Mouse (Mus musculus): ENCODE measurements at regions not wholly inside any gene's neighbourhood (a gene's known extent, or its start where the extent isn't known, plus 50 kb on each side); places are given as distances from the start of the nearest gene placed in this dataset.
A peak's percentile ranks its signal among the peaks of the same experiment; 100 is the strongest.

DNA sequence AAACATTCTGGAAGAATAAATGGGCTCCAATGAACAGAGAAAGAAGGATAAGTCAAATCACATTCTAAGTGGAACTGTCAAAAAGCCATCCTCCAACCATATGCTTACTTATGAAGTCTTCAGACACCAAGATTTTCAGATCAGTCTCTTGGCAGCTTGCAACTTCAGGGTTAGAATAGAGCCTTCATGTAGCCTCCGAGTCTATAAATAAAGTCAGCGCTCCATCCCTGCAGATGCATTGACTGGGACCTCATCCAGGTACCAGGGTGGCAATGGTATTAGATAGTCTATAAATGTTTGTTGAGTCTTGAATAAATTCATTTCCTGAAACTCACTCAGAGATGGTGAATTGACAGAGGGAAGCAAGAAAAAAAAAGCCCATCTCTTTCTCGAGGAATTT is 107.2 kb upstream of the Eepd1 start:
- no peak for ATAC-seq (replicated peaks; ENCODE audit: low read depth, poor library complexity, severe bottlenecking)

DNA sequence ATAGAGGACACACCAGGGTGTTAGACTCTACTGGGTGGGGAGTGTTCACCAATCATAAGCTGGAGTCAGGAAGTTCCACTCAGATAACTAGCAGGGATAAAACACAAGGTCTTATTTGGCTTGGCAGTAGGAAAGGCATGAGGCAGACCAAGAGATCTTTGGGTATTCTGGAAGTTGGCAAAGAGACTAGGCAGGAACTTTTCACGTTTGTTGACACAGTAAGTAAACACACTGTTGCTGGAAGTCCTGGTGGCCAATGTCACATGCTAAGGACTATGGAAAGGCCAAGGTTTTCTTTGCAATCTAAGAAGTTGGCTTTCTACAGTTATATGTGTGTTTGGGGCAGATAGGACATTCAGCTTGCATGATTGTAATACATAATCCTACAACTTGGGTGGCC is 105.1 kb upstream of the Eepd1 start:
- ATAC-seq (replicated peaks; ENCODE audit: low read depth, poor library complexity, severe bottlenecking): no peak

DNA sequence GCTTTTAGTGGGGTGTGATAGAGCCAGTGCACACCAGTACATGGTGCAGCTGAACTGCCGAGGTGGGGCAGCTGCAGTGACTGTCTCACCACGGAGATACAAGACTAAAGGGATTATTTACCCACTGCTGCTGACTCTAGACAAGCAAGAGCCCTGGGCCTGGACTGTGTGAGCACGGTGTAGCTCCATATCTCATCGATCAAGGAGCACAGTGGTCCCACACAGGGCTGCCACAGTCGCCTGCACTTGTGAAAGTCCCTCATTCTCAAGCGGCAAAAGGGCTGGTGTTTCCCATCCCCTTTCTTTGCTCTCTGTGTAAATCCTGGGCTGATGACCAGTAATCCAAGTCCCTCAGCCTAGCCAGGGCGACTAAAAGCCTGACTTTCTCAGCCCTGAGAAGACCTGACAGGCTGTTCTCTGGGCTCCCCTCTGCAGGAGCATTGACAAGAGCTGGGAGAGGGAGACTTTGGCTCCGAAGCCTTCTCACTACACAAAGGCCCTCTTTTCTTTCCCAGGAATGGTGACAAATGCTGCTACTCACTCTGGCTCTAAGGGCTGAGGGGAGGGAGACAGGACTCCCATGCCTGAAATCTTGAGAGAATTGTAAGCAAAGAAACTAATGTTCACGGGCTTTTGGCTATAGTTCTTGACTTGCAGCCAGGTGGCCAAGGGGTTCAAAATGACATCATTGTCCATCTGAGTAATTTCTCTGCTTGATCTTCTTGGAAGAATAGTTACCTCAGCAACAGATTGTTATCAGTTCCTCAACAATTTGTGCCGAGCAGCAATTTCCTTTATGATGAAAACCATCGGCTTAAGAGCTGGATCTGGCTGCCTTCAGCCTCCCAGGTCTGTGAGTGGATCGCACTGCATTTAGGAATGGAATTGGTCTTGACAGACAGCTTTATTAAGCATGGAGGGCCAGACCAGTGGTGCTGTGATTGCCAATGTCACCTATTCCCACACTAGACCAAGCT is 103.3 kb upstream of the Eepd1 start:
- ATAC-seq (replicated peaks; ENCODE audit: low read depth, poor library complexity, severe bottlenecking): no peak

DNA sequence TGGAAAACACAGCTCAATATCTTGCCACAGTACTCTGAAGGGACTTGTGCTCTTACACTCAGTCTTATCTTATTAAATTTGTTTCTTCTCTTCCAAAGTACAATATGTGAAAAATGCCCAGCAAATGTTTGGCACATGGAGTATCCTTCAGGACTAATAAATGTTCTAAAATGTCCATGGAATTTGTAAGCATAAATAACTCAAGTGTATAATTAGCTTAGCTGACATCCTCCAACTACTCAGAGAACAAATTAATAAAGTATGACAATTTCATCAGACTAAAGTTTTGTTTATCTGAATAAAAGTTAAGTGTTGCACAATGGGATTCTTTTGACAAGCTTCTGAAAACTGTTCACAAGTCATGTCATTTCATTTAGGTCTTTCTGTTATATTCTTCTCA is 96.0 kb upstream of the Eepd1 start:
- no peak for ATAC-seq (replicated peaks; ENCODE audit: low read depth, poor library complexity, severe bottlenecking)

DNA sequence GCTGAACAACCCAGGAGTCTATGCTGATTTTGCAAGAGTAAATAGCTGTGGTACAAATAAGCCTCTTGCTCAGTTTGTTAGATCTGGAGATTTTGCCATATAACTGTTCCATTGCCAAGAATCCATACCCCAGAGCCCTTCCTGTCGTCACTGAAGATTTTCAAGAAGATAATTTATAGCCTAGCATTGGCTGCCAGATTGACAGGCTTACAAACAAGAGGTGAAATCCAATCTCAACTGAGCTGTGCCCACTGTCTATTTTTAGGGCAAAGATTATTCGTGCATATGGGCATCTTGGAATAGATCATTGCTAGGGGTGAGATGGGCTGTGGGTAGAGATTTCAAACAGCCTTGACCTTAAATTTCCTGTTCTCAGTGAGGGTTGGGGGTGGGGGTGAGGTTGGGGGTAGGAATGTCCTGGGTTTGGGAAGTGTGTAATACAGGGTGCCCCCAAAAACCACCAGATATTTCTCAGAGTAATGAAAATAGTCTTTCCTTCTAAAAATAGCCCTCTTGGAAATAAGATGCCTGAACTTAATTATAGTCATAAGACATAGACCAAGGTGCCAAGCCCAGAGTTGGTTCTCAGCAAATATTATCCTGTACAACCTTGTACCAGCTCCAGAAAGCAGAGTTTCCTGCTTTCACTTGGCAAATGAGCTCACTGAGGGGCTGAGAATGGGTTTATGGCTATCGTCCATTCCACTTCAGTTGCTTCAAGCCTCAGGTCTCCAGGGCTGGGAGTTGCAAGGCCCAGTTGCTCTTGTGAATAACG is 93.3 kb upstream of the Eepd1 start:
- ATAC-seq (replicated peaks; ENCODE audit: low read depth, poor library complexity, severe bottlenecking): no peak

DNA sequence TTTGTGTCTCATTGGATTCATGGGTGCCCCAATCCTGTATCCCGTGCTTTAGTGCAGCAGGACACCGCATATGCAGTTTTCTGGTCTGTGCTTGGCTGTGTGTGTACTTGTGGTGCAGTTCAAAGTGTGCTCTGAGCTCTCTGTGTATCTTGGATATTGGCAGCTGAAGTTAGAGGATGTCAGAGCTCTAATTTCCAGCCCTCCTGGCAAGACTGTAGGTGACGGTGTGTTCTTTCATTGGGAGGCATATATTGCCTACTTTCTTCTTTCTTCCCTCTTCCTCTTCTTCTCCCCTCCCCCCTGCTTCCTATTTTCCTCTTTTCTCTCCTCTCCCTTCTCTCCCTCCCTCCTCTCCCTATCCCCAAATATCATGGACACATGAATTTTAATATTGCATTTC is 92.0 kb upstream of the Eepd1 start:
- ATAC-seq (replicated peaks; ENCODE audit: low read depth, poor library complexity, severe bottlenecking): no peak

DNA sequence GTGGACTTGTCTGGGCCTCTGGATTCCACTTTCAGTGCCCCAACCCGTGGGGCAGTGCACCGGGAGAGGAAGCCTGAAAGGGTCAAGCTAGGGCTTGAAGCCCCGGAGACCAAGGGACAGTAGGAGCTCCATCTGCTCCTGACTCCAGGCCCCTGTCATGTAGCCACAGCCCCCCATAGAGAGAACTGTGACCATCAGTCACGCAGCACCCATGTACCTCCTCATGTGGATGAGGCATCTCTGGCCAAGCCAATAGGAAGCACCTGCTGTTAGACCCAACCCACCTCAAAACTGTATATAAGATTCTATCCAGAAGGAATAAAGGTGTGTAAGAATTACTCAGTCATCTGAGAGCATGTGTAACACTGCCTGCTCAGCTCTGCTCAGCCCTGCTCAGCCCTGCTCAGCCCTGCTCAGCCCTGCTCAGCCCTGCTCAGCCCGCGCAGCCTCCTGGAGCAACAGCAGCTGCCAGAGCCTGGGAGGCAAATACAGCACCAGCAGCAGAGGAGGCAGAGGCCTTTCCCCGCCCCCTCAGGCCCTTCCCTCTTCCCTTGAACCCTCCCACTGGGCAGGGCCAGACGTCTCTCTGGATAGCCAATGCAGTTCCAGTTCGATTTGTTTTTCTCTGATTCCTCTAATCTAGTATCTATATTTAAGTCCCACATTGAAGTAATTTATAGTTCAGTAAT is 80.6 kb upstream of the Eepd1 start:
- ATAC-seq (replicated peaks; ENCODE audit: low read depth, poor library complexity, severe bottlenecking): peak; percentile 98

DNA sequence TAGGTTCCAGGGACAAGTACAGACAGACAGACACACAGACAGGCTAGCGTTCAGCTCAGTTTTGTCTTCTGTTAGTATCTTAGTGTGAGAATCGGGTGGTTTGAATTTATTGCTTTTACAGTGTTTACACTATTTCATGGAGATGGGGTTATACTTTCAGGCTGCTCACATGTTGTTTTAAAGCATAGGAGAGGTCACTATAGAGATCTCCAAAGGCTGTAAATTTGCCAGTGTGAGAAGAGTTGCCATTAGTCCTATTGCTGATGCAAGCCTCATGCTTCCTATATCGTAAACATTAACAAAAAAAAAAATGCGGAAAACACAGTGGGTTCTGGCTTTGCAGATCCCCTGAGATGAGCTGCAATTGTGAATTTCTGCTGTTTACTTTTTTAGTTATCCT is 75.5 kb upstream of the Eepd1 start:
- ATAC-seq (replicated peaks; ENCODE audit: low read depth, poor library complexity, severe bottlenecking): no peak

DNA sequence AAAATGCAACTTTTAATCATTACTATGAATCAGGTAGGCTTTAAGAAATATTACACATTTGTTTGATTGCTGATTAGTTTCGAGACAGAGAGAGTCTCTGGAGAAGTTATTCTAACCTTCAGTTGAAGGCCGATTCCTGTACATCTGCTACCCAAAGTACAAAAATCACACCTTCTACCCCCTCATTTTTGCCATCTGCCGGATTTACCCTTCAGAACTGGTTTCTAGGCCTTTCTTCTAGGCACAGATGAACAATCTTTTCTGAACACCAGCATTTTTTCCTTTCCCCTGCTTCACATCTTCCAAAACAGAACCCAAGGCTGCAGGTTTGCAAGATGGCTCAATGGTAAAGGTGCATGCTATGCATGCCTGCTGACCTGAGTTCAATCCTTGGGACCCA is 72.8 kb upstream of the Eepd1 start:
- ATAC-seq (replicated peaks; ENCODE audit: low read depth, poor library complexity, severe bottlenecking): no peak

DNA sequence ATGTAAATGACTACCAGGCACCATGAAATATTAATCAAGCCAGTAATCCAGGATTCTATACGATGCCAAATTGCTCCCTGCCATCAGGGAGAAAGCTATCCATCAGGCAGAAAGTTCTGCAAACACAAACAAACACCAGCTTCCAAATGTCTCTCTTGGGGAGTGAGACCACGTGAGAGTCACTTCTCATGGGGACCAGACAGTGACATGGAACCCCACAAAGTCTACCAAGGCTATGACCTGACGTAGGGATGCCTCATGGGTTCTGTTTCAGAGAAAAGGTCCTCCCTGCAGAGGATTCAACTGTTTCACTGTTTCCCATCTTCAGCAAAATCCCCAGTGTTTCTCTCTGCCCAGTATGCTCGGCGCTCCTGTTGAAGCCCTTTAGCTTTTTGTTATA is 71.6 kb upstream of the Eepd1 start:
- no peak for ATAC-seq (replicated peaks; ENCODE audit: low read depth, poor library complexity, severe bottlenecking)

DNA sequence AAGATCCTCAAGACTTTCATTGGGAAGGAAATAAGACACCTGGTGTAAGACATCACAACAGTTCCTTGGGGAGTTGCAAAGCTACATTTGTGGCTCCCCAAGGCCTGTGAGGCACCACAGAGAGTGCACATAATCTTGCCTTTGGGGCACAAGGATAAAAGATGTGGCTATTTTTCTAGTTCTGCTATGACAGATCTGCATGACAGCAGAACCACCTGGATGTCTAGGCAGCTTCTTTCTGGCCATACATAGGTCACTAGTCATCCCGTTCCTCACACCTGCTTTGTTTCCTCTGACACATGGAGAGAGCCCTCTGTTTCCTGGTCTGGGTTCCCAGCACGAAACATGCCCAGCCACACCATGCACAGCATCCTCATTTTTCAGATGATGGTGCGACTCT is 67.5 kb upstream of the Eepd1 start:
- ATAC-seq (replicated peaks; ENCODE audit: low read depth, poor library complexity, severe bottlenecking): no peak

DNA sequence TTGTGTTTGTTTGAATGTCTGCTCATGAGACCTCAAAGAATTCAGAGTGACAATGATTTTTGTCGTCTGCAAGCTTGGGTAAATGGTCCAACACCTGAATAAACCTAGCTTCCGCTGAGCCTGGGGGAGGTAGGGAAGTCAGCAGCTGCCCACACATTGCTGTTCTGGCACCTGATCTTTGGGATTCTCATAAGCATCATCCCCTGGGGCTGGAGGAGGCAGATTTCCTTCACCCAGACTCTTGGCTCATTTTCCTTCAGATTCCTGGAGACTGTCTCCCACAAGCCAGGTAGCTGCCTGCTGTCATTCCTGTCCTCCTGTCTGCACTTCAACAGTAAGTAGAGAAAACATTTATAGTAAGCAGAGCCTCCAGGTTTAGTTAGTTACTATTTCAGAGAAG is 67.0 kb upstream of the Eepd1 start:
- ATAC-seq (replicated peaks; ENCODE audit: low read depth, poor library complexity, severe bottlenecking): no peak

DNA sequence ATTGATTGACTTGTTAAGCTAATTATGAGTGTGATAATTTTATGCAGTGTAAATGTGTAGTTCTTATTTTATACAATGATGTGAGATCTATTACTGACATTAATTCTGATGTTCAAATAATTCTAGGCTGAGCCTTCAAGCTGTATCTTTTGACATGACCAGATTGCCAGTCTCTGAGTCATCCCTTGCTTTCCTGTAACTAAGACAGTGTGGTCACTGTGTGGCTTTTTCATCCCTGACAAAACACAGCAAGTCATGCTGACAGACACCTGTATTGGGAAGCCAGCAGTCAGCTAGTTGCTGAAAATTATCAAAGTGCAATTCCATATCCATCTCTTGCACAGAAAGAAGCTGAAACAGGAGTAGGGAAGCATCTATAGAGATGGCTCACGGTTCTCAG is 54.4 kb upstream of the Eepd1 start:
- ATAC-seq (replicated peaks; ENCODE audit: low read depth, poor library complexity, severe bottlenecking): no peak

DNA sequence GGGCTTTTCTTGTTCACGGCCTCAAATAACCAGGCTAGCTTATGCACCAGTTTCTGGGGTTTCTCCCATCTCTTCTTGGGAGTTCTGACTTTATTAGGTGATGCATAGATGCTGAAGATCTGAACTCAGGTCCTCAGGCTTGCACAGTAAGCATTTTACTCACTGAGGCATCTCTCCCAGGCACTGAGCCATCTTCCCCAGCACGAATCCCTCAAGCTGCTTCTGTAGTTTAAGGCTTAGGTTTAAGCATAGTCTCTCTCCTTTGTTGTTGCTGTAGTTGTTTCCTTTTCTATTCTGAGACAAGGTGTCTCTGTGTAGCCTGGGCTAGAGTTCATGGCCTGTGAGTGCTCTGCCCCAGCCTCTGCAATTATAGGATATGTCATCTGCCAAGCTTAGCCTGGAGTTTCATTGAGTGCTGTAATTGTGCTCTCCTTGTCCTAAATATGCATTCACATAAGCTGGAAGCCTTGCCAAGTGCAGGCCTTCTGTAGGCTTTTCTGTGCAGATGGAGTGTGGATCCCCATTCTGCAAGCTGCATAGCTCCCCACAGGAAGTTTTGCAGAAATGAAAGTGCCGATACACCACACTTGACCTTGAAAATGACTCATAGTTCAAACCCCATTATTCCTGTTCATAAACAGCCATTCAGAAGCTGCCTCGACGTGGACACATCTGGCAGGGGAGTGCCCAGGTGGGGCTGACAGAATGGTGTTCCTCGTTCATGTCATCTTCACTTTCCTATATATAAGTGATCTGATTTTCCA is 51.7 kb upstream of the Eepd1 start:
- ATAC-seq (replicated peaks; ENCODE audit: low read depth, poor library complexity, severe bottlenecking): peak; percentile 80

All from common myeloid progenitor, adult 5-6 weeks (primary cell).